Mouse (Mus musculus): ENCODE results near the gene Gm44596. TPM values are rescaled to one million over a fixed set of nuclear protein-coding genes. Genes with fewer than 3 reads are reported as not detected.
A peak's percentile ranks its signal among the peaks of the same experiment; 100 is the strongest.

The Gm44596 gene
- polyA plus RNA-seq, 1 experiment from 2014 or later, result not detected

- no peak for TF ChIP-seq CTCF (IDR thresholded peaks at IDR 0.05; ENCODE audit: low read depth)
- peak overlapping the region; percentile 89 for H3K9ac ChIP-seq (ENCODE audit: low read depth, low read length)
- no peaks in the 10 kb centered on the region for H3K9me3 ChIP-seq (ENCODE audit: control insufficient read depth)
- ATAC-seq, result no peak
- H3K36me3 ChIP-seq (ENCODE audit: control insufficient read depth, insufficient read depth), result peaks cover 8% of the 10 kb centered on the region; the same call in 1 of the 2 replicates
- peak overlapping the region; percentile 98 for H3K4me2 ChIP-seq (replicated peaks; ENCODE audit: low read depth)
- no peaks in the 10 kb centered on the region for H3K27me3 ChIP-seq (replicated peaks; ENCODE audit: control insufficient read depth, insufficient read depth, low read length)
- H3K4me3 ChIP-seq (ENCODE audit: low read depth, low read length), result peak overlapping the region; percentile 98
- peak overlapping the region; percentile 96 for H3K27ac ChIP-seq (ENCODE audit: low read depth, low read length)
- no peaks in the 10 kb centered on the region; the same call in 1 of the 2 replicates for H3K4me1 ChIP-seq (replicated peaks; ENCODE audit: control insufficient read depth, insufficient read depth, low read length)
- 11% methylated on average over 9 of the region's 9 CpGs for WGBS
Observed at GRCm38 (mm10) chr6:128361901-128362300, 13.4 kb upstream of the Gm44596 start.

- Histone ChIP-seq H3K4me1 (replicated peaks; ENCODE audit: control insufficient read depth, insufficient read depth, low read length) (no peaks in the 10 kb centered on the region; the same call in 1 of the 2 replicates), H3K36me3 (ENCODE audit: control insufficient read depth, insufficient read depth) (peaks cover 12% of the 10 kb centered on the region; the same call in 1 of the 2 replicates), H3K4me3 (ENCODE audit: low read depth, low read length) (peak within 1 kb of the TSS; percentile 98), H3K9me3 (ENCODE audit: control insufficient read depth) (no peaks in the 10 kb centered on the region), H3K27ac (ENCODE audit: low read depth, low read length) (peak within 1 kb of the TSS; percentile 96), H3K27me3 (replicated peaks; ENCODE audit: control insufficient read depth, insufficient read depth, low read length) (no peaks in the 10 kb centered on the region), H3K9ac (ENCODE audit: low read depth, low read length) (peak within 1 kb of the TSS; percentile 89), H3K4me2 (replicated peaks; ENCODE audit: low read depth) (peak within 1 kb of the TSS; percentile 98)
- 0% methylated on average over 47 of the region's 76 CpGs for WGBS
- peak; percentile 87 for ATAC-seq
- TF ChIP-seq CTCF (IDR thresholded peaks at IDR 0.05; ENCODE audit: low read depth), result no peak
Observed at GRCm38 (mm10) chr6:128362381-128363006, 12.8 kb upstream of the Gm44596 start, which contains the start of the genes Rhno1 and Foxm1. Gene Rhno1 (minus strand): TSS chr6:128362911. Gene Foxm1 (plus strand): TSS chr6:128362967.

GRCm38 (mm10) chr6:128363007-128363825, 12.1 kb upstream of the Gm44596 start:
- Histone ChIP-seq H3K9ac (ENCODE audit: low read depth, low read length) (peak overlapping the region; percentile 89), H3K4me2 (replicated peaks; ENCODE audit: low read depth) (peak overlapping the region; percentile 98), H3K9me3 (ENCODE audit: control insufficient read depth) (no peaks in the 10 kb centered on the region), H3K27me3 (replicated peaks; ENCODE audit: control insufficient read depth, insufficient read depth, low read length) (no peaks in the 10 kb centered on the region), H3K4me3 (ENCODE audit: low read depth, low read length) (peak overlapping the region; percentile 98), H3K27ac (ENCODE audit: low read depth, low read length) (peak overlapping the region; percentile 96), H3K36me3 (ENCODE audit: control insufficient read depth, insufficient read depth) (peaks cover 13% of the 10 kb centered on the region), H3K4me1 (replicated peaks; ENCODE audit: control insufficient read depth, insufficient read depth, low read length) (no peaks in the 10 kb centered on the region; the same call in 1 of the 2 replicates)
- WGBS, result 2% methylated on average over 46 of the region's 46 CpGs
- peak; percentile 44; the same call in 1 of the 2 replicates for ATAC-seq
- TF ChIP-seq CTCF (IDR thresholded peaks at IDR 0.05; ENCODE audit: low read depth), result no peak

- H3K4me2 ChIP-seq (replicated peaks; ENCODE audit: low read depth), result no peak overlapping the region
- TF ChIP-seq CTCF (IDR thresholded peaks at IDR 0.05; ENCODE audit: low read depth), result no peak
- WGBS, result 60% methylated on average over 6 of the region's 6 CpGs
- no peaks in the 10 kb centered on the region for H3K9me3 ChIP-seq (ENCODE audit: control insufficient read depth)
- H3K36me3 ChIP-seq (ENCODE audit: control insufficient read depth, insufficient read depth), result peaks cover 23% of the 10 kb centered on the region
- H3K27me3 ChIP-seq (replicated peaks; ENCODE audit: control insufficient read depth, insufficient read depth, low read length), result no peaks in the 10 kb centered on the region
- H3K4me3 ChIP-seq (ENCODE audit: low read depth, low read length), result no peak overlapping the region
- no peak overlapping the region for H3K27ac ChIP-seq (ENCODE audit: low read depth, low read length)
- ATAC-seq, result no peak
- no peak overlapping the region for H3K9ac ChIP-seq (ENCODE audit: low read depth, low read length)
- no peaks in the 10 kb centered on the region; the same call in 1 of the 2 replicates for H3K4me1 ChIP-seq (replicated peaks; ENCODE audit: control insufficient read depth, insufficient read depth, low read length)
Observed at GRCm38 (mm10) chr6:128364721-128365120, 10.6 kb upstream of the Gm44596 start.

GRCm38 (mm10) chr6:128366466-128366865, 8.8 kb upstream of the Gm44596 start:
- no peaks in the 10 kb centered on the region for H3K9me3 ChIP-seq (ENCODE audit: control insufficient read depth)
- no peak overlapping the region for H3K4me2 ChIP-seq (replicated peaks; ENCODE audit: low read depth)
- WGBS, result 93% methylated on average over 5 of the region's 5 CpGs
- H3K27ac ChIP-seq (ENCODE audit: low read depth, low read length), result no peak overlapping the region
- no peaks in the 10 kb centered on the region for H3K27me3 ChIP-seq (replicated peaks; ENCODE audit: control insufficient read depth, insufficient read depth, low read length)
- H3K4me3 ChIP-seq (ENCODE audit: low read depth, low read length), result no peak overlapping the region
- no peak for TF ChIP-seq CTCF (IDR thresholded peaks at IDR 0.05; ENCODE audit: low read depth)
- peaks cover 40% of the 10 kb centered on the region for H3K36me3 ChIP-seq (ENCODE audit: control insufficient read depth, insufficient read depth)
- ATAC-seq, result no peak
- H3K9ac ChIP-seq (ENCODE audit: low read depth, low read length), result no peak overlapping the region
- no peaks in the 10 kb centered on the region; the same call in 1 of the 2 replicates for H3K4me1 ChIP-seq (replicated peaks; ENCODE audit: control insufficient read depth, insufficient read depth, low read length)

DNA sequence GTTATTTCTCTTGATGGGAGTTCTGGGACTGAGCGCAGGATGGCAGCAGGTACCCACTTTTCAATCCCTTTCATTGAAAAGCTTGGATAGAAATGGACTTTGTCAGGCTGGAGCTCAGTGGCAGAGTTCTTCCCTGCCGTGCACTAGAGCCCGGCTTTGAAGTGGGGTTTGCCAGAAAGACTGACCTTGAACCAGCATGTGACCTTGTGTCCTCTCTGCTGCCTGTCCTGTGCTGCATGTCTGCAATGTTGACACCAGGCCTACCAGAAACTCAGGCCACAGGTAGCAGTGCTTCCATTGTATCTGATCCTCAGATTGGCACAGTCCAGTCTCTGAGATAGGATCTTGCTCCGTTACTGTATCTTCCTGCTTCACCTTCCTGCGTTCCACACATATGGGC, 5.3 kb upstream of the Gm44596 start:
- Histone ChIP-seq H3K9ac (ENCODE audit: low read depth, low read length) (no peak overlapping the region), H3K4me1 (replicated peaks; ENCODE audit: control insufficient read depth, insufficient read depth, low read length) (no peaks in the 10 kb centered on the region), H3K27ac (ENCODE audit: low read depth, low read length) (no peak overlapping the region), H3K4me3 (ENCODE audit: low read depth, low read length) (no peak overlapping the region), H3K9me3 (ENCODE audit: control insufficient read depth) (no peaks in the 10 kb centered on the region), H3K36me3 (ENCODE audit: control insufficient read depth, insufficient read depth) (peaks cover 68% of the 10 kb centered on the region), H3K4me2 (replicated peaks; ENCODE audit: low read depth) (no peak overlapping the region), H3K27me3 (replicated peaks; ENCODE audit: control insufficient read depth, insufficient read depth, low read length) (no peaks in the 10 kb centered on the region)
- 86% methylated on average over 5 of the region's 5 CpGs for WGBS
- no peak for TF ChIP-seq CTCF (IDR thresholded peaks at IDR 0.05; ENCODE audit: low read depth)
- ATAC-seq, result no peak

Measured in intestine, postnatal 0 days (tissue).